Mouse (Mus musculus) cerebellum, adult 9-10 months (tissue): Measurements from ENCODE around the gene Nucks1.

ENCODE experiments used
- DNase-seq: peaks from one replicate; pipeline ENCODE4 v3.0.0; 2022

Nucks1 gene

GRCm38 (mm10) chr1:131968556-131968955, 58.2 kb downstream of the Nucks1 start:
- DNase-seq: no peak

GRCm38 (mm10) chr1:131968983-131969382, 58.6 kb downstream of the Nucks1 start:
- no peak for DNase-seq

- no peak for DNase-seq
Measured at GRCm38 (mm10) chr1:131969825-131970224, 59.5 kb downstream of the Nucks1 start.

GRCm38 (mm10) chr1:131970322-131970660, 60.0 kb downstream of the Nucks1 start:
- DNase-seq: no peak

GRCm38 (mm10) chr1:131970661-131971520, 60.6 kb downstream of the Nucks1 start:
- no peak for DNase-seq

GRCm38 (mm10) chr1:131971771-131972497, 61.6 kb downstream of the Nucks1 start:
- no peak for DNase-seq

- no peak for DNase-seq
Measured at GRCm38 (mm10) chr1:131972498-131973334, 62.4 kb downstream of the Nucks1 start.

- DNase-seq: no peak
Measured at GRCm38 (mm10) chr1:131973991-131974390, 63.7 kb downstream of the Nucks1 start.

GRCm38 (mm10) chr1:131976886-131977285, 66.6 kb downstream of the Nucks1 start:
- no peak for DNase-seq

- DNase-seq: no peak
Measured at GRCm38 (mm10) chr1:131980471-131980870, 70.1 kb downstream of the Nucks1 start.

- peak; percentile 66 for DNase-seq
Measured at GRCm38 (mm10) chr1:131981378-131982013, 71.2 kb downstream of the Nucks1 start.

- peak; percentile 86 for DNase-seq
Measured at GRCm38 (mm10) chr1:131982907-131983306, 72.6 kb downstream of the Nucks1 start.

- DNase-seq: no peak
Measured at GRCm38 (mm10) chr1:131983806-131984205, 73.5 kb downstream of the Nucks1 start.
